Mouse (Mus musculus) ES-E14 (cell line): ENCODE measurements around the gene 4933400A11Rik. TPM values are rescaled to one million over a fixed set of nuclear protein-coding genes. Genes with fewer than 3 reads are reported as not detected.

Source experiments
- DNase-seq: peaks from one replicate; pipeline ENCODE4 v3.0.0-alpha.2; 2013; ENCODE audit warnings: low read depth, low spot score
- H3K27ac ChIP-seq: 2 replicates; pipeline ENCODE4 v1.5.1; 2012; ENCODE audit warnings: low read depth, mild to moderate bottlenecking, low read length, moderate library complexity, mixed read lengths; ENCODE audit not compliant: poor library complexity, insufficient read depth, severe bottlenecking
- H3K36me3 ChIP-seq: 2 replicates; pipeline ENCODE4 v1.6.1; 2012; ENCODE audit warnings: mild to moderate bottlenecking, low read length, moderate library complexity, mixed read lengths; ENCODE audit not compliant: control insufficient read depth, poor library complexity, insufficient read depth, severe bottlenecking
- H3K4me1 ChIP-seq, 2 experiments: fragments of 150-350 bp in 1 of 2; sonication (generic) in 1 of 2; 2 replicates each; pipeline ENCODE4 v1.6.1; 2012; ENCODE audit warnings: low read length in 2 of 2, mild to moderate bottlenecking in 1 of 2, mixed read lengths in 1 of 2; ENCODE audit not compliant: control insufficient read depth in 2 of 2, insufficient read depth in 2 of 2, poor library complexity in 1 of 2
- H3K4me3 ChIP-seq, 2 experiments: fragments of 150-350 bp in 1 of 2; sonication (generic) in 1 of 2; 2 replicates each; pipeline ENCODE4 v1.5.1; 2012; ENCODE audit warnings: low read length in 2 of 2, low read depth in 1 of 2, mild to moderate bottlenecking in 1 of 2, mixed read lengths in 1 of 2; ENCODE audit not compliant: insufficient read depth in 1 of 2, poor library complexity in 1 of 2, severe bottlenecking in 1 of 2
- H3K9ac ChIP-seq: 2 replicates; pipeline ENCODE4 v1.6.1; 2012; ENCODE audit warnings: low read depth, mild to moderate bottlenecking, low read length, mixed read lengths; ENCODE audit not compliant: poor library complexity, insufficient read depth, severe bottlenecking
- H3K9me3 ChIP-seq: fragments of 150-350 bp; sonication (generic); 2 replicates; pipeline ENCODE4 v1.6.1; 2012; ENCODE audit warnings: low read depth, mild to moderate bottlenecking, low read length; ENCODE audit not compliant: control insufficient read depth, insufficient read depth
- CHD2 ChIP-seq: IDR thresholded peaks from 2 replicates; pipeline ENCODE4 v1.6.1; 2014; ENCODE audit warnings: mild to moderate bottlenecking, low read depth, low read length, inconsistent platforms
- HCFC1 ChIP-seq: IDR thresholded peaks from 2 replicates; pipeline ENCODE4 v1.6.1; 2012; ENCODE audit warnings: low read length, inconsistent platforms, borderline replicate concordance; ENCODE audit not compliant: insufficient read depth
- MAFK ChIP-seq: IDR thresholded peaks from 2 replicates; pipeline ENCODE4 v1.6.1; 2014; ENCODE audit warnings: mild to moderate bottlenecking, low read depth, low read length, inconsistent platforms; ENCODE audit not compliant: insufficient read depth
- ZC3H11A ChIP-seq: IDR thresholded peaks from 2 replicates; pipeline ENCODE4 v1.6.1; 2012; ENCODE audit warnings: low read depth, mild to moderate bottlenecking, inconsistent platforms, low read length, borderline replicate concordance
- ZNF384 ChIP-seq: IDR thresholded peaks from 2 replicates; pipeline ENCODE4 v1.6.1; 2012; ENCODE audit warnings: low read depth, low read length, inconsistent platforms
- in situ Hi-C, 2 experiments: fragments of 600-800 bp; cut with MboI; formaldehyde crosslinking; loops; one replicate each; pipeline ENCODE4 v1.15.1; 2025; ENCODE audit warnings: low sequenced_read_pairs in 2 of 2, inconsistent platforms in 1 of 2; ENCODE audit not compliant: unreplicated experiment in 2 of 2
- total RNA-seq: library from RNA; depleted of rRNA; stranded (reverse); fragments of 300-350 nt; gene quantifications from 2 replicates; pipeline ENCODE4 v1.2.3, GENCODE M21; 2012

4933400A11Rik gene
- total RNA-seq, 1 experiment = not detected

GRCm38 (mm10) chrX:169811783-169812182, 32.3 kb upstream of the 4933400A11Rik start:
- Histone ChIP-seq H3K27ac (no peak overlapping the region), H3K36me3 (no peaks in the 10 kb centered on the region), H3K4me1 (no peaks in the 10 kb centered on the region), H3K9me3 (no peaks in the 10 kb centered on the region), H3K4me3 (no peak overlapping the region), H3K9ac (no peak overlapping the region)
- TF ChIP-seq CHD2 = no peak
- TF ChIP-seq ZNF384 = no peak
- TF ChIP-seq HCFC1 = no peak
- no peak for TF ChIP-seq MAFK
- no peak for TF ChIP-seq ZC3H11A
- no peak for DNase-seq
- in situ Hi-C loops = no loop called here

- H3K36me3 ChIP-seq = no peaks in the 10 kb centered on the region
- H3K9me3 ChIP-seq = no peaks in the 10 kb centered on the region
- H3K9ac ChIP-seq = no peak overlapping the region
- in situ Hi-C loops = no loop called here
- no peaks in the 10 kb centered on the region for H3K4me1 ChIP-seq
- H3K27ac ChIP-seq = no peak overlapping the region
- DNase-seq = no peak
- no peak overlapping the region for H3K4me3 ChIP-seq
- TF ChIP-seq CHD2 (no peak), ZC3H11A (no peak), MAFK (no peak), ZNF384 (no peak), HCFC1 (no peak)
Observed at GRCm38 (mm10) chrX:169811318-169811717, 31.9 kb upstream of the 4933400A11Rik start.

- Histone ChIP-seq H3K4me1 (no peaks in the 10 kb centered on the region), H3K27ac (no peak overlapping the region)
- in situ Hi-C loops = no loop called here
Observed at GRCm38 (mm10) chrX:169807744-169808143, 28.3 kb upstream of the 4933400A11Rik start.

GRCm38 (mm10) chrX:169805791-169806190, 26.4 kb upstream of the 4933400A11Rik start:
- no peak overlapping the region for H3K27ac ChIP-seq
- no peaks in the 10 kb centered on the region for H3K36me3 ChIP-seq
- no peaks in the 10 kb centered on the region for H3K9me3 ChIP-seq
- TF ChIP-seq CHD2 = no peak
- no peak for TF ChIP-seq MAFK
- no peak for TF ChIP-seq ZNF384
- no peak for TF ChIP-seq ZC3H11A
- TF ChIP-seq HCFC1 = no peak
- no peak overlapping the region for H3K9ac ChIP-seq
- no peaks in the 10 kb centered on the region for H3K4me1 ChIP-seq
- in situ Hi-C loops = no loop called here
- no peak overlapping the region for H3K4me3 ChIP-seq
- no peak for DNase-seq

More at GRCm38 (mm10) chrX:169807744-169808143, 28.3 kb upstream of the 4933400A11Rik start:
- TF ChIP-seq CHD2 (no peak), MAFK (no peak), ZC3H11A (no peak), ZNF384 (no peak), HCFC1 (no peak)
- H3K36me3 ChIP-seq = no peaks in the 10 kb centered on the region
- H3K9me3 ChIP-seq = no peaks in the 10 kb centered on the region
- H3K9ac ChIP-seq = no peak overlapping the region
- DNase-seq = no peak
- H3K4me3 ChIP-seq = no peak overlapping the region

GRCm38 (mm10) chrX:169800238-169800637, 20.8 kb upstream of the 4933400A11Rik start:
- no peak overlapping the region for H3K4me3 ChIP-seq
- no peak for TF ChIP-seq HCFC1
- no peak for TF ChIP-seq ZC3H11A
- no peak for TF ChIP-seq CHD2
- TF ChIP-seq ZNF384 = no peak
- TF ChIP-seq MAFK = no peak
- no peak overlapping the region for H3K27ac ChIP-seq
- no peaks in the 10 kb centered on the region for H3K36me3 ChIP-seq
- no peaks in the 10 kb centered on the region for H3K4me1 ChIP-seq
- DNase-seq = no peak
- H3K9ac ChIP-seq = no peak overlapping the region
- in situ Hi-C loops = no loop called here
- H3K9me3 ChIP-seq = no peaks in the 10 kb centered on the region
